Mouse (Mus musculus) olfactory bulb, adult 2 months (tissue): ENCODE results near the gene Immp2l.

Experiments
- CTCF ChIP-seq: fragments of 200-500 bp; IDR thresholded peaks from 2 replicates; pipeline ENCODE4 v1.5.1; 2012; ENCODE audit warnings: low read depth, mild to moderate bottlenecking, low read length, moderate library complexity; ENCODE audit not compliant: insufficient read depth
- POLR2A ChIP-seq: fragments of 200-500 bp; IDR thresholded peaks from 2 replicates; pipeline ENCODE4 v1.6.1; 2012; ENCODE audit warnings: mild to moderate bottlenecking, low read depth, low read length, moderate library complexity; ENCODE audit not compliant: insufficient read depth

GRCm38 (mm10) chr12:41526688-41527087, 502.8 kb downstream of the Immp2l start:
- no peak for TF ChIP-seq CTCF
- no peak for TF ChIP-seq POLR2A
